Mouse (Mus musculus) urinary bladder, postnatal 10 days (tissue): Measurements from ENCODE around the gene Slc1a4.

ENCODE experiments used
- DNase-seq: peaks from one replicate; pipeline ENCODE4 v3.0.0; 2022; ENCODE audit warnings: low spot score

The Slc1a4 gene

DNA sequence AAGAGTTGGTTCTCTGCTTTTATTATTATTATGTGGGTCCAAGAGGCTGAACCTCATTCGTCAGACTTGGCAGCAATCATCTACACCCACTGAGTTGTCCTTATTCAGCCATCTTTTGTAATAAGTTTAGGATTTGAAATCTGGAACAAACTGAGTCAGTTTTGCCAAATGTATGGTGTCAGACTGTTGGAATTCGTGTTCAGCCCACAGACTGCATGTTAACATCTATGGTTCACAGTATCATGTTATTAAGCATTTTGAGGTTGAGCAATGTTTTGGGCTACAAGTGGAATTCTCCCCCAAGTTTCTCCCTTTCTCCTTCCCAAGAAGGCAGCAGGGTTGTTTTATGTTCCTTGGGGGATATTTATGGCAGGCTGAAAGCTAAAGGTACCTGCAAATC, 79.4 kb downstream of the Slc1a4 start:
- DNase-seq = no peak
